In genomic region chr13:24965130-24965845, GRCm38 (mm10) we compare ENCODE assay signal across 8 mouse cellular contexts. TPM values are rescaled to one million over a fixed set of nuclear protein-coding genes. Genes with fewer than 3 reads are reported as not detected.
DNase-seq lines count a peak whose midpoint lies in the region; ATAC-seq lines count a peak whose summit lies in the region.

No protein-coding gene starts in this region.

- H3K4me1 ChIP-seq in heart, embryonic 15.5 days (replicated peaks) = peaks cover 3% of the 10 kb centered on the region; the same call in 1 of the 2 replicates
- no peaks in the 10 kb centered on the region for H3K4me1 ChIP-seq in forebrain, embryonic 13.5 days
- H3K4me1 ChIP-seq in liver, embryonic 13.5 days (replicated peaks) = peaks cover 25% of the 10 kb centered on the region
- no peaks in the 10 kb centered on the region for H3K4me1 ChIP-seq in stomach, embryonic 14.5 days (ENCODE audit: control insufficient read depth, insufficient read depth, low read length)

- peak overlapping the region; percentile 68 for H3K4me2 ChIP-seq in heart, embryonic 15.5 days
- peak overlapping the region; percentile 57 for H3K4me2 ChIP-seq in forebrain, embryonic 13.5 days
- peak overlapping the region; percentile 68 for H3K4me2 ChIP-seq in liver, embryonic 13.5 days
- H3K4me2 ChIP-seq in stomach, embryonic 14.5 days (replicated peaks; ENCODE audit: low read depth, low read length) = peak overlapping the region; percentile 37

- peak overlapping the region; percentile 51 for H3K4me3 ChIP-seq in heart, embryonic 15.5 days
- H3K4me3 ChIP-seq in forebrain, embryonic 13.5 days = peak overlapping the region; percentile 30
- peak overlapping the region; percentile 53 for H3K4me3 ChIP-seq in liver, embryonic 13.5 days (replicated peaks)
- H3K4me3 ChIP-seq in stomach, embryonic 14.5 days (ENCODE audit: low read depth, low read length) = peak overlapping the region; percentile 28

- no peaks in the 10 kb centered on the region for H3K27me3 ChIP-seq in heart, embryonic 15.5 days
- H3K27me3 ChIP-seq in forebrain, embryonic 13.5 days = no peaks in the 10 kb centered on the region
- no peaks in the 10 kb centered on the region for H3K27me3 ChIP-seq in liver, embryonic 13.5 days
- H3K27me3 ChIP-seq in stomach, embryonic 14.5 days (ENCODE audit: control insufficient read depth, insufficient read depth, low read length) = no peaks in the 10 kb centered on the region

- WGBS in heart, embryonic 15.5 days = 15% methylated on average over 15 of the region's 15 CpGs
- WGBS in forebrain, embryonic 13.5 days = 25% methylated on average over 15 of the region's 15 CpGs
- WGBS in liver, embryonic 13.5 days (ENCODE audit: insufficient replicate concordance) = 17% methylated on average over 15 of the region's 15 CpGs
- whole genome bisulfite sequencing in stomach, embryonic 14.5 days = 18% methylated on average over 15 of the region's 15 CpGs

- no peak for ATAC-seq in heart, embryonic 15.5 days (replicated peaks; ENCODE audit: insufficient number of reproducible peaks, insufficient read depth, low FRiP score, low read depth)
- ATAC-seq in forebrain, embryonic 13.5 days = no peak
- ATAC-seq in liver, embryonic 13.5 days (ENCODE audit: low read depth) = 0 out of 2 replicates have a peak, but pooled peaks have one; percentile 26
- peak; percentile 74 for ATAC-seq in stomach, embryonic 14.5 days (ENCODE audit: insufficient number of reproducible peaks, insufficient read depth, low FRiP score, low read depth)

- DNase-seq in heart, adult 9 months (ENCODE audit: low spot score in 2 of 2) = no peak
- DNase-seq in MN1 (ENCODE audit: low spot score) = peak; percentile 13
- peak; percentile 39 for DNase-seq in liver, embryonic 13.5 days
- no peak for DNase-seq in gastrocnemius, postnatal 36 days
- DNase-seq in adrenal gland, adult 18-20 months (ENCODE audit: low spot score in 2 of 2) = no peak

- H3K9me3 ChIP-seq in heart, embryonic 15.5 days (replicated peaks) = no peaks in the 10 kb centered on the region
- H3K9me3 ChIP-seq in forebrain, embryonic 13.5 days (replicated peaks) = no peaks in the 10 kb centered on the region
- H3K9me3 ChIP-seq in liver, embryonic 13.5 days (replicated peaks) = no peaks in the 10 kb centered on the region
- H3K9me3 ChIP-seq in stomach, embryonic 14.5 days (ENCODE audit: control insufficient read depth, low read depth, low read length) = no peaks in the 10 kb centered on the region

- H3K9ac ChIP-seq in heart, embryonic 15.5 days = 0 out of 2 replicates have a peak overlapping the region, but pooled peaks have one; percentile 19
- peak overlapping the region; percentile 23; the same call in 1 of the 2 replicates for H3K9ac ChIP-seq in forebrain, embryonic 13.5 days
- peak overlapping the region; percentile 49; the same call in 1 of the 2 replicates for H3K9ac ChIP-seq in liver, embryonic 13.5 days
- H3K9ac ChIP-seq in stomach, embryonic 14.5 days (replicated peaks; ENCODE audit: low read depth, low read length) = no peak overlapping the region

- intact Hi-C loops in gastrocnemius, postnatal 36 days (cut with DNase I) = no loop called here

- H3K36me3 ChIP-seq in heart, embryonic 15.5 days = no peaks in the 10 kb centered on the region
- no peaks in the 10 kb centered on the region for H3K36me3 ChIP-seq in forebrain, embryonic 13.5 days (ENCODE audit: poor library complexity, severe bottlenecking)
- no peaks in the 10 kb centered on the region for H3K36me3 ChIP-seq in liver, embryonic 13.5 days
- no peaks in the 10 kb centered on the region; the same call in 1 of the 2 replicates for H3K36me3 ChIP-seq in stomach, embryonic 14.5 days (ENCODE audit: control insufficient read depth, insufficient read depth, low read length)

- no peak overlapping the region for H3K27ac ChIP-seq in heart, embryonic 15.5 days
- H3K27ac ChIP-seq in forebrain, embryonic 13.5 days = no peak overlapping the region
- no peak overlapping the region for H3K27ac ChIP-seq in liver, embryonic 13.5 days
- no peak overlapping the region for H3K27ac ChIP-seq in stomach, embryonic 14.5 days (ENCODE audit: low read length)

RNA-seq across cellular contexts. Expression of gene Gpld1, which starts 22.3 kb away (rescaled TPM):
- polyA plus RNA-seq in heart, embryonic 15.5 days (2015; fragmentation: Nextera tagmentation; extraction: Ambion mirVana) = 0.31 and 0.32 TPM in 2 replicates
- 0.27 and 0.47 TPM in 2 replicates for polyA plus RNA-seq in forebrain, embryonic 13.5 days (2015; fragmentation: Nextera tagmentation; extraction: Ambion mirVana)
- 2.8 and 3.4 TPM in 2 replicates for polyA plus RNA-seq in liver, embryonic 13.5 days (2015; fragmentation: Nextera tagmentation; extraction: Ambion mirVana)
- polyA plus RNA-seq in stomach, embryonic 14.5 days (2014; fragmentation: Nextera tagmentation; extraction: Ambion mirVana) = 3.9 and 4.1 TPM in 2 replicates
- total RNA-seq in gastrocnemius, postnatal 36 days (2021) = under 1 TPM; 0.42 to 0.59 TPM
- 1 to 10 TPM; 4.2 to 5.9 TPM for total RNA-seq in adrenal gland, adult 18-20 months (2021)

RNA-seq across cellular contexts. Expression of gene Aldh5a1, which starts 27.8 kb away (rescaled TPM):
- polyA plus RNA-seq in heart, embryonic 15.5 days (2015; fragmentation: Nextera tagmentation; extraction: Ambion mirVana) = 12.6 TPM in 2 replicates
- 6.2 and 7.5 TPM in 2 replicates for polyA plus RNA-seq in forebrain, embryonic 13.5 days (2015; fragmentation: Nextera tagmentation; extraction: Ambion mirVana)
- 2.5 and 3.0 TPM in 2 replicates for polyA plus RNA-seq in liver, embryonic 13.5 days (2015; fragmentation: Nextera tagmentation; extraction: Ambion mirVana)
- polyA plus RNA-seq in stomach, embryonic 14.5 days (2014; fragmentation: Nextera tagmentation; extraction: Ambion mirVana) = 9.3 and 10.6 TPM in 2 replicates
- 1 to 10 TPM; 6.3 to 8.3 TPM for total RNA-seq in gastrocnemius, postnatal 36 days (2021)
- total RNA-seq in adrenal gland, adult 18-20 months (2021) = 10 to 100 TPM; 15.3 to 17.4 TPM

RNA-seq across cellular contexts. Expression of gene Mrs2, which starts 54.9 kb away (rescaled TPM):
- 13.1 and 13.5 TPM in 2 replicates for polyA plus RNA-seq in heart, embryonic 15.5 days (2015; fragmentation: Nextera tagmentation; extraction: Ambion mirVana)
- 13.8 and 17.3 TPM in 2 replicates for polyA plus RNA-seq in forebrain, embryonic 13.5 days (2015; fragmentation: Nextera tagmentation; extraction: Ambion mirVana)
- 7.9 and 14.3 TPM in 2 replicates for polyA plus RNA-seq in liver, embryonic 13.5 days (2015; fragmentation: Nextera tagmentation; extraction: Ambion mirVana)
- polyA plus RNA-seq in stomach, embryonic 14.5 days (2014; fragmentation: Nextera tagmentation; extraction: Ambion mirVana) = 23.6 and 29.8 TPM in 2 replicates
- total RNA-seq in gastrocnemius, postnatal 36 days (2021) = 10 to 100 TPM; 35.9 to 37.7 TPM
- 10 to 100 TPM; 50.1 to 61.3 TPM for total RNA-seq in adrenal gland, adult 18-20 months (2021)

Comparison
In these comparisons a context has a peak if more than half of its experiments do, and no peak if none do; other contexts are left out.
1. ATAC-seq: peak in liver, embryonic 13.5 days (single experiment) and stomach, embryonic 14.5 days (single experiment); none in heart, embryonic 15.5 days (single experiment) and forebrain, embryonic 13.5 days (single experiment).
2. DNase-seq: peak in MN1 (single experiment) and liver, embryonic 13.5 days (single experiment); none in heart, adult 9 months (0 of 2), gastrocnemius, postnatal 36 days (0 of 2) and adrenal gland, adult 18-20 months (0 of 2).
3. Peak in every context shown above with its lines, with median percentiles within 50 percentile points of each other: H3K4me2 ChIP-seq and H3K4me3 ChIP-seq.